Mouse (Mus musculus): ENCODE measurements at regions not wholly inside any gene's neighbourhood (a gene's known extent, or its start where the extent isn't known, plus 50 kb on each side); places are given as distances from the start of the nearest gene placed in this dataset.

GRCm38 (mm10) chr10:124222068-124222467, 958.3 kb downstream of the Fam19a2 start:
- Histone ChIP-seq H3K4me1 (ENCODE audit: control insufficient read depth in 2 of 2, insufficient read depth in 2 of 2, low read length in 2 of 2, poor library complexity in 1 of 2) (no peaks in the 10 kb centered on the region), H3K9ac (ENCODE audit: insufficient read depth, low read depth, low read length, poor library complexity, severe bottlenecking) (no peak overlapping the region), H3K27ac (ENCODE audit: insufficient read depth, low read depth, low read length, poor library complexity, severe bottlenecking) (no peak overlapping the region), H3K36me3 (ENCODE audit: control insufficient read depth, insufficient read depth, low read length, poor library complexity, severe bottlenecking) (no peaks in the 10 kb centered on the region), H3K9me3 (ENCODE audit: control insufficient read depth, insufficient read depth, low read depth, low read length) (no peaks in the 10 kb centered on the region), H3K4me3 (ENCODE audit: insufficient read depth in 1 of 2, low read depth in 1 of 2, low read length in 2 of 2, poor library complexity in 1 of 2, severe bottlenecking in 1 of 2) (no peak overlapping the region)
- DNase-seq (ENCODE audit: low read depth, low spot score): no peak
- in situ Hi-C loops (cut with MboI; ENCODE audit: low sequenced_read_pairs in 2 of 2, unreplicated experiment in 2 of 2): no loop called here
- TF ChIP-seq CHD2 (IDR thresholded peaks at IDR 0.05; ENCODE audit: low read depth, low read length) (no peak), ZC3H11A (IDR thresholded peaks at IDR 0.05; ENCODE audit: borderline replicate concordance, low read depth, low read length) (no peak), MAFK (IDR thresholded peaks at IDR 0.05; ENCODE audit: insufficient read depth, low read depth, low read length) (no peak), HCFC1 (IDR thresholded peaks at IDR 0.05; ENCODE audit: borderline replicate concordance, insufficient read depth, low read length) (no peak), ZNF384 (IDR thresholded peaks at IDR 0.05; ENCODE audit: low read depth, low read length) (no peak)

GRCm38 (mm10) chr10:124227061-124227460, 963.3 kb downstream of the Fam19a2 start:
- Histone ChIP-seq H3K27ac (ENCODE audit: insufficient read depth, low read depth, low read length, poor library complexity, severe bottlenecking) (no peak overlapping the region), H3K4me3 (ENCODE audit: insufficient read depth in 1 of 2, low read depth in 1 of 2, low read length in 2 of 2, poor library complexity in 1 of 2, severe bottlenecking in 1 of 2) (no peak overlapping the region), H3K4me1 (ENCODE audit: control insufficient read depth in 2 of 2, insufficient read depth in 2 of 2, low read length in 2 of 2, poor library complexity in 1 of 2) (no peaks in the 10 kb centered on the region), H3K9me3 (ENCODE audit: control insufficient read depth, insufficient read depth, low read depth, low read length) (no peaks in the 10 kb centered on the region), H3K36me3 (ENCODE audit: control insufficient read depth, insufficient read depth, low read length, poor library complexity, severe bottlenecking) (no peaks in the 10 kb centered on the region), H3K9ac (ENCODE audit: insufficient read depth, low read depth, low read length, poor library complexity, severe bottlenecking) (no peak overlapping the region)
- TF ChIP-seq HCFC1 (IDR thresholded peaks at IDR 0.05; ENCODE audit: borderline replicate concordance, insufficient read depth, low read length) (no peak), ZNF384 (IDR thresholded peaks at IDR 0.05; ENCODE audit: low read depth, low read length) (no peak)
- in situ Hi-C loops (cut with MboI; ENCODE audit: low sequenced_read_pairs in 2 of 2, unreplicated experiment in 2 of 2): no loop called here
- no peak for DNase-seq (ENCODE audit: low read depth, low spot score)

GRCm38 (mm10) chr10:124249358-124249757, 985.6 kb downstream of the Fam19a2 start:
- Histone ChIP-seq H3K9ac (ENCODE audit: insufficient read depth, low read depth, low read length, poor library complexity, severe bottlenecking) (no peak overlapping the region), H3K4me1 (ENCODE audit: control insufficient read depth in 2 of 2, insufficient read depth in 2 of 2, low read length in 2 of 2, poor library complexity in 1 of 2) (no peaks in the 10 kb centered on the region), H3K27ac (ENCODE audit: insufficient read depth, low read depth, low read length, poor library complexity, severe bottlenecking) (no peak overlapping the region), H3K9me3 (ENCODE audit: control insufficient read depth, insufficient read depth, low read depth, low read length) (no peaks in the 10 kb centered on the region), H3K4me3 (ENCODE audit: insufficient read depth in 1 of 2, low read depth in 1 of 2, low read length in 2 of 2, poor library complexity in 1 of 2, severe bottlenecking in 1 of 2) (no peak overlapping the region), H3K36me3 (ENCODE audit: control insufficient read depth, insufficient read depth, low read length, poor library complexity, severe bottlenecking) (no peaks in the 10 kb centered on the region)
- no peak for DNase-seq (ENCODE audit: low read depth, low spot score)
- TF ChIP-seq MAFK (IDR thresholded peaks at IDR 0.05; ENCODE audit: insufficient read depth, low read depth, low read length) (no peak), ZNF384 (IDR thresholded peaks at IDR 0.05; ENCODE audit: low read depth, low read length) (no peak), ZC3H11A (IDR thresholded peaks at IDR 0.05; ENCODE audit: borderline replicate concordance, low read depth, low read length) (no peak), CHD2 (IDR thresholded peaks at IDR 0.05; ENCODE audit: low read depth, low read length) (no peak), HCFC1 (IDR thresholded peaks at IDR 0.05; ENCODE audit: borderline replicate concordance, insufficient read depth, low read length) (no peak)
- in situ Hi-C loops (cut with MboI; ENCODE audit: low sequenced_read_pairs in 2 of 2, unreplicated experiment in 2 of 2): no loop called here

GRCm38 (mm10) chr10:124250004-124250403, 986.2 kb downstream of the Fam19a2 start:
- Histone ChIP-seq H3K4me3 (ENCODE audit: insufficient read depth in 1 of 2, low read depth in 1 of 2, low read length in 2 of 2, poor library complexity in 1 of 2, severe bottlenecking in 1 of 2) (no peak overlapping the region), H3K9me3 (ENCODE audit: control insufficient read depth, insufficient read depth, low read depth, low read length) (no peaks in the 10 kb centered on the region), H3K4me1 (ENCODE audit: control insufficient read depth in 2 of 2, insufficient read depth in 2 of 2, low read length in 2 of 2, poor library complexity in 1 of 2) (no peaks in the 10 kb centered on the region), H3K36me3 (ENCODE audit: control insufficient read depth, insufficient read depth, low read length, poor library complexity, severe bottlenecking) (no peaks in the 10 kb centered on the region), H3K27ac (ENCODE audit: insufficient read depth, low read depth, low read length, poor library complexity, severe bottlenecking) (no peak overlapping the region), H3K9ac (ENCODE audit: insufficient read depth, low read depth, low read length, poor library complexity, severe bottlenecking) (no peak overlapping the region)
- in situ Hi-C loops (cut with MboI; ENCODE audit: low sequenced_read_pairs in 2 of 2, unreplicated experiment in 2 of 2): no loop called here
- DNase-seq (ENCODE audit: low read depth, low spot score): no peak
- TF ChIP-seq ZC3H11A (IDR thresholded peaks at IDR 0.05; ENCODE audit: borderline replicate concordance, low read depth, low read length) (no peak), CHD2 (IDR thresholded peaks at IDR 0.05; ENCODE audit: low read depth, low read length) (no peak), HCFC1 (IDR thresholded peaks at IDR 0.05; ENCODE audit: borderline replicate concordance, insufficient read depth, low read length) (no peak), ZNF384 (IDR thresholded peaks at IDR 0.05; ENCODE audit: low read depth, low read length) (no peak), MAFK (IDR thresholded peaks at IDR 0.05; ENCODE audit: insufficient read depth, low read depth, low read length) (no peak)

GRCm38 (mm10) chr10:124288301-124288995, 1024.7 kb downstream of the Fam19a2 start:
- Histone ChIP-seq H3K9me3 (ENCODE audit: control insufficient read depth, insufficient read depth, low read depth, low read length) (no peaks in the 10 kb centered on the region), H3K4me3 (ENCODE audit: insufficient read depth in 1 of 2, low read depth in 1 of 2, low read length in 2 of 2, poor library complexity in 1 of 2, severe bottlenecking in 1 of 2) (no peak overlapping the region), H3K36me3 (ENCODE audit: control insufficient read depth, insufficient read depth, low read length, poor library complexity, severe bottlenecking) (no peaks in the 10 kb centered on the region), H3K9ac (ENCODE audit: insufficient read depth, low read depth, low read length, poor library complexity, severe bottlenecking) (no peak overlapping the region), H3K27ac (ENCODE audit: insufficient read depth, low read depth, low read length, poor library complexity, severe bottlenecking) (no peak overlapping the region), H3K4me1 (ENCODE audit: control insufficient read depth in 2 of 2, insufficient read depth in 2 of 2, low read length in 2 of 2, poor library complexity in 1 of 2) (no peaks in the 10 kb centered on the region)
- no peak for TF ChIP-seq ZNF384 (IDR thresholded peaks at IDR 0.05; ENCODE audit: low read depth, low read length)
- no peak for TF ChIP-seq HCFC1 (IDR thresholded peaks at IDR 0.05; ENCODE audit: borderline replicate concordance, insufficient read depth, low read length)
- no peak for TF ChIP-seq MAFK (IDR thresholded peaks at IDR 0.05; ENCODE audit: insufficient read depth, low read depth, low read length)
- TF ChIP-seq ZC3H11A (IDR thresholded peaks at IDR 0.05; ENCODE audit: borderline replicate concordance, low read depth, low read length): no peak
- no peak for TF ChIP-seq CHD2 (IDR thresholded peaks at IDR 0.05; ENCODE audit: low read depth, low read length)
- in situ Hi-C loops (cut with MboI; ENCODE audit: low sequenced_read_pairs in 2 of 2, unreplicated experiment in 2 of 2): no loop called here
- no peak for DNase-seq (ENCODE audit: low read depth, low spot score)

Data from ES-E14 (cell line).